Mouse (Mus musculus): ENCODE data around the gene Il17re. TPM values are rescaled to one million over a fixed set of nuclear protein-coding genes. Genes with fewer than 3 reads are reported as not detected.

Il17re gene
- total RNA-seq, 2 experiments from 2014 or later: 1.1 to 1.5 TPM

GRCm38 (mm10) chr6:113489410-113489809, 31.1 kb downstream of the Il17re start:
- DNase-seq: no peak

- DNase-seq: no peak
These were observed 34.0 kb downstream of the Il17re start for GRCm38 (mm10) chr6:113492101-113492864.

GRCm38 (mm10) chr6:113494258-113494788, 36.0 kb downstream of the Il17re start:
- DNase-seq: peak; percentile 86

GRCm38 (mm10) chr6:113495071-113495675, 36.9 kb downstream of the Il17re start:
- no peak for DNase-seq

GRCm38 (mm10) chr6:113499346-113499745, 41.1 kb downstream of the Il17re start:
- DNase-seq: no peak

- DNase-seq: no peak
These were observed 43.3 kb downstream of the Il17re start, which contains the start of gene Prrt3 for GRCm38 (mm10) chr6:113501388-113502084. Gene Prrt3, minus strand, starts transcription at chr6:113501931.

GRCm38 (mm10) chr6:113502801-113503200, 44.5 kb downstream of the Il17re start:
- no peak for DNase-seq

- DNase-seq: no peak
These were observed 47.4 kb downstream of the Il17re start for GRCm38 (mm10) chr6:113505689-113506088.

GRCm38 (mm10) chr6:113507130-113507529, 48.8 kb downstream of the Il17re start:
- DNase-seq: no peak

GRCm38 (mm10) chr6:113508272-113508946, 50.1 kb downstream of the Il17re start:
- DNase-seq: peak; percentile 28

- DNase-seq: no peak
These were observed 50.6 kb downstream of the Il17re start for GRCm38 (mm10) chr6:113508947-113509280.

GRCm38 (mm10) chr6:113513944-113514343, 55.7 kb downstream of the Il17re start:
- no peak for DNase-seq

GRCm38 (mm10) chr6:113514600-113514999, 56.3 kb downstream of the Il17re start:
- no peak for DNase-seq

- DNase-seq: no peak
These were observed 59.3 kb downstream of the Il17re start for GRCm38 (mm10) chr6:113517434-113518080.

Small RNA genes within 50 kb of the gene (microRNA-seq; reads per million reads assigned to microRNA genes)
- not detected for gene Gm24387

Other genes starting within 250 kb of the Il17re start
- gene Mtmr14, start 220.6 kb upstream of the Il17re start, total RNA-seq (2021): 10 to 100 TPM; 27.4 to 35.3 TPM
- 1 to 10 TPM in 1 of 2 experiments, under 1 TPM in 1; 0.90 to 1.2 TPM for gene Cpne9, start 176.2 kb upstream of the Il17re start, total RNA-seq (2021)
- 10 to 100 TPM; 32.6 to 37.2 TPM for gene Brpf1, start 151.3 kb upstream of the Il17re start, total RNA-seq (2021)
- gene Ogg1, start 131.5 kb upstream of the Il17re start, total RNA-seq (2021): 10 to 100 TPM; 11.9 to 12.0 TPM
- gene Camk1, start 114.5 kb upstream of the Il17re start, total RNA-seq (2021): 10 to 100 TPM; 47.1 to 50.3 TPM
- 10 to 100 TPM; 30.5 to 37.1 TPM for gene Tada3, start 80.6 kb upstream of the Il17re start, total RNA-seq (2021)
- 100 to 1,000 TPM; 181 to 183 TPM for gene Arpc4, start 80.4 kb upstream of the Il17re start, total RNA-seq (2021)
- gene Ttll3, start 69.2 kb upstream of the Il17re start, total RNA-seq (2021): 1 to 10 TPM; 1.8 to 4.3 TPM
- 10 to 100 TPM; 16.4 to 24.4 TPM for gene Rpusd3, start 39.1 kb upstream of the Il17re start, total RNA-seq (2021)
- 100 to 1,000 TPM; 397 to 418 TPM for gene Cidec, start 22.7 kb upstream of the Il17re start, total RNA-seq (2021)
- gene Jagn1, start 15.9 kb upstream of the Il17re start, total RNA-seq (2021): 10 to 100 TPM; 47.6 to 48.4 TPM
- 10 to 100 TPM; 22.6 to 25.0 TPM for gene Il17rc, start 12.9 kb downstream of the Il17re start, total RNA-seq (2021)
- 10 to 100 TPM; 35.8 to 43.1 TPM for gene Creld1, start 24.8 kb downstream of the Il17re start, total RNA-seq (2021)
- under 1 TPM; 0.30 to 0.55 TPM for gene Prrt3, start 43.4 kb downstream of the Il17re start, total RNA-seq (2021)
- 10 to 100 TPM; 76.9 to 81.2 TPM for gene Emc3, start 73.2 kb downstream of the Il17re start, total RNA-seq (2021)
- gene Fancd2, start 73.2 kb downstream of the Il17re start, total RNA-seq (2021): 1 to 10 TPM; 5.0 to 7.0 TPM
- not detected for gene Fancd2os, start 142.2 kb downstream of the Il17re start, total RNA-seq (2021)
- 100 to 1,000 TPM; 139 to 159 TPM for gene Brk1, start 146.3 kb downstream of the Il17re start, total RNA-seq (2021)
- 10 to 100 TPM; 24.7 to 26.3 TPM for gene Vhl, start 165.5 kb downstream of the Il17re start, total RNA-seq (2021)
- gene Irak2, start 180.0 kb downstream of the Il17re start, total RNA-seq (2021): 10 to 100 TPM; 15.8 to 23.3 TPM
- 10 to 100 TPM; 53.5 to 58.7 TPM for gene Tatdn2, start 238.6 kb downstream of the Il17re start, total RNA-seq (2021)

All from adrenal gland, postnatal 10 days (tissue).